Comparison of ENCODE assay signal across 11 mouse cellular contexts in the genomic region with DNA sequence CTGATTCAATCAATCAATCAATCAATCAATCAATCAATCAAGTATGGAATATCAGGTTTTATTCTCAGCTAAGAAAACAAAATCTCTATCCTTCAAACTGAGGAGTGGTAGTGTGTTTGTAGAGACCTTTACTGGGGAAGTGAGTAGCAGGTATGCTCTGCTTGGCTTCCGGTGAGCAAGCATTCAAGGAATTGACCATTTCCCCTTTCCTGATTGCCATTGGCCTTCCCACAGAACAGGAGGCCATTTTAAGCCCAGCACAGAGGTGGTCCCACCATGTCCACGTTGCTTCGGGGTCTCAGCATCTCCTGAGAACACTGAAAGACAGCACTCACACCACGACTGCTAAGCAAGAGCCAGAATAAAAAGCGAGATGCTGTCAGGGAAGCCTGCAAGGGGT.
DNase-seq lines count a peak whose midpoint lies in the region; ATAC-seq and TF ChIP-seq lines count a peak whose summit lies in the region.
"Had no signal": no experiment of that assay in that cellular context is flagged by ENCODE, and none has a peak within 500 bp of the region (broad histone marks: within the 10 kb centered on the region; RNA-seq: fewer than 3 reads in every experiment).

No protein-coding gene starts in this region.

- DNase-seq in embryonic facial prominence, embryonic 10.5 days (ENCODE audit: low spot score): no peak
- no peak for DNase-seq in hindbrain, embryonic 11.5 days (ENCODE audit: low spot score)
- DNase-seq in stomach, postnatal 0 days (ENCODE audit: low spot score): no peak
- DNase-seq: adrenal gland, postnatal 14 days; cerebellum, adult 2 months had no signal

- 0 out of 2 replicates have a peak, but pooled peaks cover 4% of the 10 kb centered on the region for H3K9me3 ChIP-seq in embryonic facial prominence, embryonic 13.5 days
- no peaks in the 10 kb centered on the region for H3K9me3 ChIP-seq in embryonic facial prominence, embryonic 10.5 days
- H3K9me3 ChIP-seq in hindbrain, embryonic 15.5 days: no peaks in the 10 kb centered on the region
- no peaks in the 10 kb centered on the region for H3K9me3 ChIP-seq in hindbrain, embryonic 11.5 days (ENCODE audit: control insufficient read depth, low read length)
- no peaks in the 10 kb centered on the region for H3K9me3 ChIP-seq in midbrain, embryonic 15.5 days
- no peaks in the 10 kb centered on the region for H3K9me3 ChIP-seq in midbrain, embryonic 13.5 days
- H3K9me3 ChIP-seq in stomach, postnatal 0 days (ENCODE audit: control insufficient read depth, low read length): no peaks in the 10 kb centered on the region

- H3K9ac ChIP-seq in embryonic facial prominence, embryonic 13.5 days: no peak overlapping the region
- no peak overlapping the region for H3K9ac ChIP-seq in hindbrain, embryonic 15.5 days
- no peak overlapping the region for H3K9ac ChIP-seq in hindbrain, embryonic 11.5 days (ENCODE audit: low read depth, low read length)
- no peak overlapping the region for H3K9ac ChIP-seq in midbrain, embryonic 15.5 days
- H3K9ac ChIP-seq in midbrain, embryonic 13.5 days (replicated peaks): no peak overlapping the region
- H3K9ac ChIP-seq in stomach, postnatal 0 days (ENCODE audit: low read length): peak overlapping the region; percentile 35; the same call in 1 of the 2 replicates

- no peak for TF ChIP-seq EP300 in stomach, postnatal 0 days (optimal IDR thresholded peaks at IDR 0.05)

- peak overlapping the region; percentile 14; the same call in 1 of the 2 replicates for H3K4me2 ChIP-seq in embryonic facial prominence, embryonic 13.5 days
- no peak overlapping the region for H3K4me2 ChIP-seq in hindbrain, embryonic 15.5 days
- no peak overlapping the region for H3K4me2 ChIP-seq in hindbrain, embryonic 11.5 days (replicated peaks; ENCODE audit: low read depth, low read length)
- 0 out of 2 replicates have a peak overlapping the region, but pooled peaks have one; percentile 1 for H3K4me2 ChIP-seq in midbrain, embryonic 15.5 days
- no peak overlapping the region for H3K4me2 ChIP-seq in midbrain, embryonic 13.5 days (replicated peaks)
- peak overlapping the region; percentile 25; the same call in 1 of the 2 replicates for H3K4me2 ChIP-seq in stomach, postnatal 0 days (replicated peaks; ENCODE audit: low read depth)
- H3K4me2 ChIP-seq: midbrain, embryonic 11.5 days had no signal

- peaks cover 26% of the 10 kb centered on the region for H3K27me3 ChIP-seq in embryonic facial prominence, embryonic 13.5 days
- no peaks in the 10 kb centered on the region for H3K27me3 ChIP-seq in embryonic facial prominence, embryonic 10.5 days (replicated peaks; ENCODE audit: low read depth, poor library complexity, severe bottlenecking)
- H3K27me3 ChIP-seq in hindbrain, embryonic 15.5 days: no peaks in the 10 kb centered on the region
- H3K27me3 ChIP-seq in hindbrain, embryonic 11.5 days (ENCODE audit: control insufficient read depth, insufficient read depth, low read length): no peaks in the 10 kb centered on the region
- H3K27me3 ChIP-seq in midbrain, embryonic 15.5 days (replicated peaks): no peaks in the 10 kb centered on the region
- no peaks in the 10 kb centered on the region for H3K27me3 ChIP-seq in midbrain, embryonic 13.5 days
- no peaks in the 10 kb centered on the region for H3K27me3 ChIP-seq in stomach, postnatal 0 days (ENCODE audit: control insufficient read depth, insufficient read depth, low read length)

- no peak overlapping the region for H3K4me3 ChIP-seq in embryonic facial prominence, embryonic 13.5 days
- no peak overlapping the region for H3K4me3 ChIP-seq in embryonic facial prominence, embryonic 10.5 days
- no peak overlapping the region for H3K4me3 ChIP-seq in hindbrain, embryonic 15.5 days
- H3K4me3 ChIP-seq in hindbrain, embryonic 11.5 days (ENCODE audit: low read depth, low read length): no peak overlapping the region
- no peak overlapping the region for H3K4me3 ChIP-seq in midbrain, embryonic 15.5 days
- H3K4me3 ChIP-seq in midbrain, embryonic 13.5 days (replicated peaks): no peak overlapping the region
- H3K4me3 ChIP-seq in stomach, postnatal 0 days (ENCODE audit: low read depth, low read length): no peak overlapping the region

- peaks cover 8% of the 10 kb centered on the region for H3K4me1 ChIP-seq in embryonic facial prominence, embryonic 13.5 days
- 0 out of 2 replicates have a peak, but pooled peaks cover 5% of the 10 kb centered on the region for H3K4me1 ChIP-seq in embryonic facial prominence, embryonic 10.5 days
- H3K4me1 ChIP-seq in hindbrain, embryonic 15.5 days (replicated peaks): peaks cover 5% of the 10 kb centered on the region; the same call in 1 of the 2 replicates
- H3K4me1 ChIP-seq in hindbrain, embryonic 11.5 days (replicated peaks; ENCODE audit: control insufficient read depth, insufficient read depth, low read length): no peaks in the 10 kb centered on the region
- peaks cover 6% of the 10 kb centered on the region; the same call in 1 of the 2 replicates for H3K4me1 ChIP-seq in midbrain, embryonic 15.5 days
- H3K4me1 ChIP-seq in midbrain, embryonic 13.5 days (replicated peaks): 0 out of 2 replicates have a peak, but pooled peaks cover 3% of the 10 kb centered on the region
- peaks cover 4% of the 10 kb centered on the region for H3K4me1 ChIP-seq in stomach, postnatal 0 days (replicated peaks; ENCODE audit: control insufficient read depth, insufficient read depth)

- 59% methylated on average over 5 of the region's 5 CpGs for WGBS in embryonic facial prominence, embryonic 13.5 days
- 62% methylated on average over 5 of the region's 5 CpGs for WGBS in embryonic facial prominence, embryonic 10.5 days
- 57% methylated on average over 5 of the region's 5 CpGs for WGBS in hindbrain, embryonic 15.5 days
- 57% methylated on average over 5 of the region's 5 CpGs for WGBS in hindbrain, embryonic 11.5 days
- WGBS in midbrain, embryonic 15.5 days: 59% methylated on average over 5 of the region's 5 CpGs
- 68% methylated on average over 5 of the region's 5 CpGs for WGBS in midbrain, embryonic 13.5 days
- WGBS in stomach, postnatal 0 days: 19% methylated on average over 5 of the region's 5 CpGs

- H3K36me3 ChIP-seq in embryonic facial prominence, embryonic 13.5 days: no peaks in the 10 kb centered on the region
- no peaks in the 10 kb centered on the region for H3K36me3 ChIP-seq in embryonic facial prominence, embryonic 10.5 days (replicated peaks)
- H3K36me3 ChIP-seq in hindbrain, embryonic 15.5 days: no peaks in the 10 kb centered on the region
- H3K36me3 ChIP-seq in hindbrain, embryonic 11.5 days (ENCODE audit: control insufficient read depth, insufficient read depth, low read length): no peaks in the 10 kb centered on the region
- H3K36me3 ChIP-seq in midbrain, embryonic 15.5 days (replicated peaks): no peaks in the 10 kb centered on the region
- no peaks in the 10 kb centered on the region for H3K36me3 ChIP-seq in midbrain, embryonic 13.5 days
- H3K36me3 ChIP-seq in stomach, postnatal 0 days (ENCODE audit: control insufficient read depth, insufficient read depth, low read length): no peaks in the 10 kb centered on the region

- TF ChIP-seq CTCF in stomach, postnatal 0 days (IDR thresholded peaks at IDR 0.05; ENCODE audit: low read depth): no peak

- ATAC-seq in embryonic facial prominence, embryonic 13.5 days (ENCODE audit: insufficient number of reproducible peaks, insufficient read depth, low FRiP score, low TSS enrichment, low read depth): no peak
- no peak for ATAC-seq in hindbrain, embryonic 15.5 days (ENCODE audit: low FRiP score, low read depth)
- ATAC-seq in hindbrain, embryonic 11.5 days (ENCODE audit: low FRiP score): no peak
- ATAC-seq in midbrain, embryonic 15.5 days (replicated peaks): no peak
- no peak for ATAC-seq in midbrain, embryonic 13.5 days
- no peak for ATAC-seq in stomach, postnatal 0 days (ENCODE audit: low FRiP score, low TSS enrichment)
- ATAC-seq in megakaryocyte-erythroid progenitor cell, adult 5-6 weeks (replicated peaks; ENCODE audit: low FRiP score, low TSS enrichment, poor library complexity, severe bottlenecking): no peak

- H3K27ac ChIP-seq in embryonic facial prominence, embryonic 13.5 days: no peak overlapping the region
- no peak overlapping the region for H3K27ac ChIP-seq in embryonic facial prominence, embryonic 10.5 days (replicated peaks)
- H3K27ac ChIP-seq in hindbrain, embryonic 15.5 days (replicated peaks): peak overlapping the region; percentile 6; the same call in 1 of the 2 replicates
- H3K27ac ChIP-seq in hindbrain, embryonic 11.5 days (ENCODE audit: low read depth, low read length): no peak overlapping the region
- H3K27ac ChIP-seq in midbrain, embryonic 15.5 days: 0 out of 2 replicates have a peak overlapping the region, but pooled peaks have one; percentile 20
- H3K27ac ChIP-seq in midbrain, embryonic 13.5 days: no peak overlapping the region
- no peak overlapping the region for H3K27ac ChIP-seq in stomach, postnatal 0 days (replicated peaks)

Comparison
In these comparisons a context has a peak if more than half of its experiments do, and no peak if none do; other contexts are left out.
1. H3K27ac ChIP-seq: peak in hindbrain, embryonic 15.5 days (single experiment) and midbrain, embryonic 15.5 days (single experiment); none in embryonic facial prominence, embryonic 13.5 days (single experiment), embryonic facial prominence, embryonic 10.5 days (single experiment), hindbrain, embryonic 11.5 days (single experiment), midbrain, embryonic 13.5 days (single experiment) and stomach, postnatal 0 days (single experiment).
2. H3K4me2 ChIP-seq: peak in embryonic facial prominence, embryonic 13.5 days (single experiment), midbrain, embryonic 15.5 days (single experiment) and stomach, postnatal 0 days (single experiment); none in hindbrain, embryonic 15.5 days (single experiment), hindbrain, embryonic 11.5 days (single experiment) and midbrain, embryonic 13.5 days (single experiment).